Mouse (Mus musculus) intestine, embryonic 15.5 days (tissue): ENCODE measurements at regions not wholly inside any gene's neighbourhood (a gene's known extent, or its start where the extent isn't known, plus 50 kb on each side); places are given as distances from the start of the nearest gene placed in this dataset.
A peak's percentile ranks its signal among the peaks of the same experiment; 100 is the strongest.

Experiments used
- ATAC-seq: fragments of 200-750 bp; cut with Nextera tagmentation; 2 replicates; pipeline ENCODE4 v1.8.0; 2017; ENCODE audit warnings: moderate TSS enrichment, moderate library complexity
- H3K27ac ChIP-seq: fragments of 300-500 bp; sonication (generic); 2 replicates; pipeline ENCODE4 v1.5.1; 2015; ENCODE audit warnings: mild to moderate bottlenecking, inconsistent platforms
- H3K27me3 ChIP-seq: fragments of 300-500 bp; sonication (generic); replicated peaks from 2 replicates; pipeline ENCODE4 v1.6.1; 2015; ENCODE audit warnings: inconsistent platforms
- H3K36me3 ChIP-seq: fragments of 300-500 bp; sonication (generic); 2 replicates; pipeline ENCODE4 v1.6.1; 2015; ENCODE audit warnings: inconsistent platforms
- H3K4me1 ChIP-seq: fragments of 300-500 bp; sonication (generic); replicated peaks from 2 replicates; pipeline ENCODE4 v1.6.1; 2015; ENCODE audit warnings: inconsistent platforms
- H3K4me2 ChIP-seq: fragments of 300-500 bp; sonication (generic); replicated peaks from 2 replicates; pipeline ENCODE4 v1.6.1; 2015; ENCODE audit warnings: mild to moderate bottlenecking, inconsistent platforms
- H3K4me3 ChIP-seq: fragments of 300-500 bp; sonication (generic); replicated peaks from 2 replicates; pipeline ENCODE4 v1.5.1; 2015; ENCODE audit warnings: inconsistent platforms
- H3K9ac ChIP-seq: fragments of 300-500 bp; sonication (generic); 2 replicates; pipeline ENCODE4 v1.6.1; 2015; ENCODE audit warnings: inconsistent platforms
- H3K9me3 ChIP-seq: fragments of 300-500 bp; sonication (generic); 2 replicates; pipeline ENCODE4 v1.6.1; 2016; ENCODE audit warnings: inconsistent platforms
- WGBS: fragments of 180-500 bp; shearing (Covaris S2); methylation state at CpG from one replicate; pipeline ENCODE4 v1.1.7; 2015; 5-methylcytosine and 5-hydroxymethylcytosine counted together

DNA sequence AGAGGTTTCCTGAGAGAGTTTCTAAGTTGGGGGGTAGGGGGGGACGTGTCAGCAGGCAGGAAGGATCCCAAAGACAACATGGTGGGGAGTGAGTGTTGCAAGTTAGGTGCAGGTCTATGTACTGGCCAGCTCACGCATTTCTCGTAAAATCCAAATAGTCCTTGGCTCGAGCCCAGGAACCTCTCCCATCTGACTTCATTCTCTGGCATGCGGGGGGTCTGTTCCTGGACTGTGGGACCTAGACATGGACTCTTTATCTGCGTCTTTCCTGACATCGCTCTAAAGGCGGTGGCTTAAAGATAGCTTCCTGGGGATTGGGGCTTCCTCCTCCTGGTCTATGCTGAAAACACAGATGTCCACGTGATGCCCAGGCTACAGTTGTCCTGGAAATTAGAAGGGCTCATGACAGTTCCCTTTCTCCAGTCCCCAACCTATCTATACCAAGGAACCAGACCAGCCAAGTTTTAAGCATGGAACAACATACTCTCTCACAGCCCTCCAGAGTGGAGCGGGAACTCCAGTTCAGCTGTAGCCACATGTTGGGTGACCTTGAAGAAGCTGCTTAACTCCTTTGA is 93.7 kb upstream of the Zmiz1 start:
- H3K9ac ChIP-seq: no peak overlapping the region
- WGBS: 44% methylated on average over 10 of the region's 10 CpGs
- peaks cover 6% of the 10 kb centered on the region for H3K4me1 ChIP-seq
- H3K27ac ChIP-seq: no peak overlapping the region
- no peaks in the 10 kb centered on the region for H3K9me3 ChIP-seq
- H3K27me3 ChIP-seq: no peaks in the 10 kb centered on the region
- H3K4me3 ChIP-seq: no peak overlapping the region
- 0 out of 2 replicates have a peak, but pooled peaks have one; percentile 28 for ATAC-seq
- no peaks in the 10 kb centered on the region for H3K36me3 ChIP-seq
- no peak overlapping the region for H3K4me2 ChIP-seq

DNA sequence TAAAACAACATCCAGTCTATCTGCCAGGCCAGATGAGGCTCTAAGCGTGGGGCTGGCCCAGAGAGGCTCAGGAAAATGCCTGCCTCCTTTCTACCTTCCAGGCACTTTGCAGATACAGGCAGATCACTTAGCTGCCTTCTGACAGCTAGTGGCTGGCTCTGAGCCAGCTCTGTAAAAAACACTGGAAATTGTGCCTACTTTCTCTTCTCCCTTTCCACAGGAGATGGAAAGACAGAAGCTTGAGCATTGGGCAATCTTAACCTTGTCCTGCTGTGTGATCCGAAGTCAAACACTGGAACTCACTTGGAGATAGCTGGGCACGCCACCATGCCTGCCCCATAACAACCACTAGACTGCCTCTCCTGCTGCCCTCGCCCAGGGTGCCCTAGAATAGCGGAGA is 93.0 kb upstream of the Zmiz1 start:
- Histone ChIP-seq H3K9me3 (no peaks in the 10 kb centered on the region), H3K27ac (0 out of 2 replicates have a peak overlapping the region, but pooled peaks have one; percentile 9), H3K4me3 (no peak overlapping the region), H3K9ac (no peak overlapping the region), H3K36me3 (no peaks in the 10 kb centered on the region), H3K4me1 (peaks cover 6% of the 10 kb centered on the region), H3K27me3 (no peaks in the 10 kb centered on the region), H3K4me2 (no peak overlapping the region)
- 76% methylated on average over 5 of the region's 5 CpGs for WGBS
- no peak for ATAC-seq

DNA sequence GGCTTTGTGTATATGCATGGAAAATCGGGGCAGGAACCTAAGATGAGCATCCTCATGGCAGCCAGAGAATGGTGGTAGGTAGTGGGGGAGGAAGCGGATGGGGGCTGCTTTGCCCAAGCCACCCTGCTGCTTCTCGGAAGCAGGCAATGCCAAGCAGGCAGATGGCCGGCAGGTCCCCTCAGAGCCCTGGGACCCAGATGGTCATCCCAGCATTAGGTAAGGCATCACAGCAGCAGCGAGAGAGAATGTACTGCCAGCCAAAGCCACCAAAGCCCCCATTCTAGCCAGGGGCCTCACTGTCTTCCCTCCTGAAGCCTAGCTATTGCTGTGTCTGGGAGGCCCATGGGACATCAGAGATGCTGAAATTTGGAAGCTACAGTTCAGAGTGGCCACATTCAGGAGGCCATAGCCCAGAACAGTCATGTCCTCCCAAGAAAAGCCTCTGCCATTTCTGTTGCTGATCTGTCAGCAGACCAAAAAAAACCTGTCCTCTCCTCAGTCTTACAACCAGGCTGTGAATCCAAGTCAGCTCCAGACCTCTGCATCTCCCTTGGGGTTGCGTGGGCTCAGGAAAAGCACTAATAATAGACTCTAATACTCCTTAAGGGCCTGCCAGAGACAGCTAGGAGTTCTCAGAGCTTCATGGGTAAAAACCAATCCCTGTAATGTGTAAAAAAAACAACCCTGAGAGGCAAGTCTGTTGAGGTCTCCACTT is 88.5 kb upstream of the Zmiz1 start:
- H3K4me3 ChIP-seq: no peak overlapping the region
- no peak overlapping the region for H3K9ac ChIP-seq
- H3K4me1 ChIP-seq: peaks cover 10% of the 10 kb centered on the region
- no peak for ATAC-seq
- no peak overlapping the region for H3K4me2 ChIP-seq
- H3K36me3 ChIP-seq: no peaks in the 10 kb centered on the region
- no peaks in the 10 kb centered on the region for H3K27me3 ChIP-seq
- 85% methylated on average over 6 of the region's 6 CpGs for WGBS
- H3K27ac ChIP-seq: no peak overlapping the region
- H3K9me3 ChIP-seq: no peaks in the 10 kb centered on the region

DNA sequence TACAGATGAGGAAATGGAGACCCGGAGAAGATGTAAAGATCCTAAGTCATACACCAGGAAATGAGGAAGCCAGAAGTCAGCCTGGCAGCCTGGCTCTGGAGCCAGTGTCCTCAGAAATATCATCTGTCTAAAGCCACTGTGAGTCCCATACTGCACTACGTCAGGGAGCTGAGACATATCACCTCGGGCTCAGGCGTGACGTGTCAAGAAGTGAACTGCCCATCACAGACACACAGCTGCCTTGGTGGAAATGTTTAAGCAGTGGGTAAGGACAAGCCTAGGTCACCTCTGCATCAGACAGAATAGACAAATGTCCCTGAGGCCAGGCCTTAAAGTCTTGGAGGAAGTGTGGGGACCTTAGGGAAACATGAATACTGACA is 88.0 kb upstream of the Zmiz1 start:
- H3K9ac ChIP-seq: no peak overlapping the region
- 72% methylated on average over 5 of the region's 5 CpGs for WGBS
- no peak overlapping the region for H3K27ac ChIP-seq
- no peak overlapping the region for H3K4me3 ChIP-seq
- peaks cover 8% of the 10 kb centered on the region for H3K4me1 ChIP-seq
- H3K27me3 ChIP-seq: no peaks in the 10 kb centered on the region
- ATAC-seq: no peak
- no peaks in the 10 kb centered on the region for H3K9me3 ChIP-seq
- H3K36me3 ChIP-seq: no peaks in the 10 kb centered on the region
- no peak overlapping the region for H3K4me2 ChIP-seq

DNA sequence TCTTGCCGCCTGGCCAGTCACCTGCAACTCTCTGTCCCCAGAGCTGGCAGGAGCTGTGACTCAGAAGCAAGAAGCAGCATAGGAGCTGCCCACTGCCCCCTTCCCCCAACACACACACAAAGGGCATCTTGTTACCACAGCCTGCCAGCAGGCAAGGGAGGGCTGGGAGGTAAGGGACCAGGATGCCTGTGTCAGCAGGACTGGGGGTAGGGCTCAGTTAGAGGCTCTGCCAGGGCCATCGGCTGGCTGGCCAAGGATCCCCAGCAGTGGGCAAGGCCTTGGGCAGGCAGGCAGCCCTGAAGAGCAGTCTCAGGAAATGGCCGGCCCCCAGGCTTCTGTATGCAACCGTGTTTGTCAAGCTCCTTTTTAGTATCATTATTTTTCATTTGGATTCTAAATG is 87.3 kb upstream of the Zmiz1 start:
- Histone ChIP-seq H3K27ac (no peak overlapping the region), H3K4me1 (peaks cover 6% of the 10 kb centered on the region), H3K4me2 (no peak overlapping the region), H3K4me3 (no peak overlapping the region), H3K36me3 (no peaks in the 10 kb centered on the region), H3K27me3 (no peaks in the 10 kb centered on the region), H3K9ac (peak overlapping the region; percentile 20; the same call in 1 of the 2 replicates), H3K9me3 (no peaks in the 10 kb centered on the region)
- WGBS: 44% methylated on average over 4 of the region's 4 CpGs
- peak; percentile 70 for ATAC-seq

DNA sequence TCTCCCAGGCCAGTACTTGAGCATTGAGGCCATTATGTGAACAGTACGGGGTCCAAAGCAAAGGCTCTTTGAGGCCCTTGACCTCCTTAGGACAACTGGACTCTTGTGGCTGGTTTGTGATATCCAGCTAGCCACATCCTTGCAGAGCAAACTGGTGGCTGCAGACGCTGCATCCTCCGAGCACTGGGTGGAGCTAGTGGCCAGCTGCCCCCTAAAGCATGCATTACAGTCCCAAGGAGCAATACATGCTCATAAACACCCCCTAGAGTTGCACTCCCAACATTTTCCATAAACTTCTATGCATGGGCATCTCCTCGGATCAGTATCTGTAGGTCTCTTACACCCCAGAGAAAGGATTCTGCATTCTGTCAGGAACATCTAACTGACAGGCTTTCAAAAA is 86.4 kb upstream of the Zmiz1 start:
- no peak for ATAC-seq
- Histone ChIP-seq H3K9me3 (no peaks in the 10 kb centered on the region), H3K4me3 (no peak overlapping the region), H3K27me3 (no peaks in the 10 kb centered on the region), H3K4me1 (peaks cover 12% of the 10 kb centered on the region), H3K36me3 (no peaks in the 10 kb centered on the region), H3K27ac (no peak overlapping the region), H3K9ac (no peak overlapping the region), H3K4me2 (no peak overlapping the region)
- 63% methylated on average over 4 of the region's 4 CpGs for WGBS

DNA sequence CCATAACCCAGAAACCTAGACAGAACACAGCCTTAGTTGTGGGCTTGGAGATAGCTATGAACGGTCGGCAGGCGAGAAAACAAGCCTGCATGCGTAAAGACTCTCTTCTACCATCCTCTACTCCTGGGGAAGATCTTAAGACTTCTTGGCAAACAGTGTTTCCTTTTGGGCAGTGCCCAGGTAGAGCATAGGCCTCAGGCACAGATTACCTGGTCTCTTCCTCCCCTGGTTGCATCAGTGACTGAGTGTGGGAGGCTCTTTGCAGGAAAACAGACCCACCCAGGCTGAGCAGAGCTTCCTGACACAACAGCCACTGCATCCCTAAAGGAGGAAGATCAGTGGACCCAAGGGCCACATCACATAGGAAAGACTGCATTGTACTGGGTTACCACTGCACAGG is 85.8 kb upstream of the Zmiz1 start:
- Histone ChIP-seq H3K4me3 (no peak overlapping the region), H3K9ac (no peak overlapping the region), H3K27ac (no peak overlapping the region), H3K27me3 (no peaks in the 10 kb centered on the region), H3K4me1 (peaks cover 14% of the 10 kb centered on the region), H3K4me2 (no peak overlapping the region), H3K36me3 (no peaks in the 10 kb centered on the region), H3K9me3 (no peaks in the 10 kb centered on the region)
- 94% methylated on average over 4 of the region's 4 CpGs for WGBS
- ATAC-seq: no peak

DNA sequence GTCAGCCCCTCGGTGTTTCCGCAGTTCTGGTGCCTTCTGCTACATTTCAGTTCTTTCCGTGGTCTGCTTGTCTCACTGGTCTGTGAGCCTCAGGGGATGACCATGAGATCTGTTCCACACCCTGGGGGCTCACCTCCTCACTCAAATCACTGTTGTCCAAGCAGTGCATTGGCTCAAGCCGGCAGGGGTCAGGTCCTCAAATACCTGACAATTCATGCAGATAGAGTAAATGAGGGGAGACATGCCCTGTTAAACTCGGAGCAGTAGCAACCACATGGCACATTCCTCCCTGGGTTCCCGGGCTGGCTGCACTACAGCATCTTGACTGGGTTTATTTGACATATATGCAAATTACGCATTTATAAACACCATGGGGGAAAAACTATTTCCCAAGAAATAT is 84.0 kb upstream of the Zmiz1 start:
- H3K4me1 ChIP-seq: peaks cover 23% of the 10 kb centered on the region
- no peak overlapping the region for H3K4me2 ChIP-seq
- H3K9me3 ChIP-seq: no peaks in the 10 kb centered on the region
- H3K9ac ChIP-seq: no peak overlapping the region
- ATAC-seq: no peak
- no peaks in the 10 kb centered on the region for H3K27me3 ChIP-seq
- H3K36me3 ChIP-seq: no peaks in the 10 kb centered on the region
- WGBS: 74% methylated on average over 7 of the region's 7 CpGs
- H3K4me3 ChIP-seq: no peak overlapping the region
- H3K27ac ChIP-seq: no peak overlapping the region

DNA sequence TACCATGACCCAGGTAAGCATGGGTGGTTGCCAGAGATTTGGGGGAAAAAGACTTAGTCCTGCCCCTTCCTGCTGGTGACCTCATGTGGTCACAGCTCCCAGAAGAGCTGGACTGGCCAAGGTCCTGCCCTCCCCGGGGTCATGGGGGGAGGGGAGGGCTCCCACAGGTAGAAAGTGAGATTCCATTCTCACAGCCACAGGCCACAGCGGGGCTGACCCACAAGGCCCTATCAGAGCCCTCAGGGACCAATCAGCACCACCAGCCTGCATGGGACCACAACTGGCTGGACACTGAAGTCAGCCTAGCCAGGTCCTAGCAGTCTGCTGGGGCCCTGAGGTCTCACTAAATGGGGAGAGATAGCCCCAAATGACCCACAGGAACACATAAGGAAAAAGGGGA is 81.9 kb upstream of the Zmiz1 start:
- Histone ChIP-seq H3K4me2 (peak overlapping the region; percentile 68), H3K9me3 (no peaks in the 10 kb centered on the region), H3K27ac (peak overlapping the region; percentile 93), H3K27me3 (no peaks in the 10 kb centered on the region), H3K4me1 (peaks cover 17% of the 10 kb centered on the region), H3K4me3 (no peak overlapping the region), H3K36me3 (no peaks in the 10 kb centered on the region), H3K9ac (no peak overlapping the region)
- WGBS: 50% methylated on average over 2 of the region's 2 CpGs
- ATAC-seq: peak; percentile 12; the same call in 1 of the 2 replicates

DNA sequence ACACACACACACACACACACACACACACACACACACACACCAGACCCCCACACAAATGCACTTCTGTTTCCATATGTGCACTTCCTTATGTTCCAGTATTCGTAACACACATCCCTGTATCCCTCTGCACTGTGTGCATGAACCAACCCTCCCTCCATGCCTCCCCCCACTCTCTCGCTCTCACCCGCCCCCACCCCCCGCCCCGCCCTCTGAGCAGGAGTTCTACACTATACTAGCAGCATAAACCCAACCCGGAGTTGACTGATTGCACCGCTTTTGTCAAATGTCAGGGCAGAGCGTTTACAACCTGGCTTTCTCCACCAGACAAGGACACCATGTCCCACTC is 81.5 kb upstream of the Zmiz1 start:
- 1% methylated on average over 8 of the region's 8 CpGs for WGBS
- Histone ChIP-seq H3K9ac (peak overlapping the region; percentile 60), H3K27me3 (no peaks in the 10 kb centered on the region), H3K4me1 (peaks cover 17% of the 10 kb centered on the region), H3K9me3 (no peaks in the 10 kb centered on the region), H3K27ac (peak overlapping the region; percentile 93), H3K36me3 (no peaks in the 10 kb centered on the region), H3K4me2 (peak overlapping the region; percentile 68), H3K4me3 (peak overlapping the region; percentile 41)
- peak; percentile 81 for ATAC-seq

DNA sequence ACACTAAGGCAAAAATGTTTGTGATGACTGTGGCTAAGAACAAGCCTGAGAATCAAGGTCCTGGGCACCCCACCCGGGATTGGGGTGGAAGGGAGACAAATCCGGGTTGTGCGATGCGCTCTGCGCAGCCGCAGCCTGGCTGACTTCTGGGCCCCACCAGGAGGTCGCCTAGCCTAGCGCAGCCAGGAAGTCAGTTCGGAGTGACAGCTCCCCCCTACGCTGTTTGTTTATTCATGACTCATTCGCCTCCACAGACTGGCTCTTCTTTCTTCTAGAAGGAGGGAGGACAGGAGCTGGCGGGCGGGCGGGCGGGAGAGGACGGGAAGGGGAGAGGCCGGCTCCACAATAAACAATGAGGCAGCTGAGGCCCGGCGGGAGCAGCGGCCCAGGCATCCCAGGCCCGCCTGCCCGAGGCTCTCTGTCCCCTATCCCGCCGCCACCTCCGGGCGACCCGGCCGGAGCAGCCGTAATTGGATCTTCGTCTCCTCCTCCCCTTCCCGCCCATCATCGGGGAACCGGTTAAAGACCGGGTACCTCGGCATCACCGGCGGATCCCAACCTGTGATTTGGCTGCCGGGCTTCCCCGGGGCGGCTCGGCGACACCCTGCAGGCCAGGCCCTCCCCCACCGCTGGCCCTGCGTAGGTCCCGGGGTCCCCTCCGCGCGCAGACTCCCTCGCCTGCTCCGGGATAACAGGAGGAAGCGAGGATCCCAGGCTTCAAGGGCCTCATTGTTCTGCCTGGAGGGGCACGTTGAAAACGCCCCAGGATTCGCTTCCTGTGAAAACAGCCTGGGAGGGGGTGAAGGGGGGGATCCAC is 80.9 kb upstream of the Zmiz1 start:
- Histone ChIP-seq H3K36me3 (no peaks in the 10 kb centered on the region), H3K9ac (peak overlapping the region; percentile 60), H3K4me2 (peak overlapping the region; percentile 68), H3K27ac (peak overlapping the region; percentile 93), H3K27me3 (no peaks in the 10 kb centered on the region), H3K9me3 (no peaks in the 10 kb centered on the region), H3K4me3 (peak overlapping the region; percentile 41), H3K4me1 (peaks cover 20% of the 10 kb centered on the region)
- ATAC-seq: peak; percentile 94
- under 1% methylated on average over 48 of the region's 54 CpGs for WGBS

DNA sequence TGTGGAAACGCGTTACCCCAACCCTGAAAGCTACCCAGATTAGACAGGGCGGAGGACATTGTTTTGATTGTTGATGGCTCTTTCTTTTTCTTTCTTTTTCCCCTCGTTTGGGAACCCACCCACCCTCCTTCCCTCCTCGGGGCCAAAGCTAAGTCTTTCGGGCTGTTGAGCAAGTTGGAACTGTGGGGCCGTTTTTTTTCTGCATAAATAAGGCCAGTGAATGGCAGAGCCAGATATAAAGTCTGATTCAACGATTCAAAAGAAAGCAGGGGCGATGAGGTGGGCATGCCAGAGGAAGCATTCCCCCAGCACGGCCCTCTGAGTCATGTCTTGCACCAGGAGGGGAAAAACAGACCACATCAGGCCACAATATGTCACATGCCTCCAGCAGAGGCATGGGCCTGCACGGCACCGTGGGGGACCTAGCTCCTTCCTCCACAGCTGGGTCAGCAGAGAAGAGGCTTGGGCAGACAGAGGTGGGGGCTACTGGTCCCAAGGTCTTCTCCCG is 80.2 kb upstream of the Zmiz1 start:
- peak overlapping the region; percentile 93 for H3K27ac ChIP-seq
- no peaks in the 10 kb centered on the region for H3K36me3 ChIP-seq
- peak overlapping the region; percentile 68 for H3K4me2 ChIP-seq
- peak overlapping the region; percentile 60 for H3K9ac ChIP-seq
- H3K4me3 ChIP-seq: peak overlapping the region; percentile 41
- no peaks in the 10 kb centered on the region for H3K27me3 ChIP-seq
- ATAC-seq: peak; percentile 26; the same call in 1 of the 2 replicates
- 5% methylated on average over 13 of the region's 13 CpGs for WGBS
- H3K9me3 ChIP-seq: no peaks in the 10 kb centered on the region
- H3K4me1 ChIP-seq: peaks cover 20% of the 10 kb centered on the region
